Mouse (Mus musculus): ENCODE results near the gene Ankrd39. TPM values are rescaled to one million over a fixed set of nuclear protein-coding genes. Genes with fewer than 3 reads are reported as not detected.

The Ankrd39 gene
- polyA plus RNA-seq, 1 experiment: 5.0 TPM

GRCm38 (mm10) chr1:36535477-36536396 lies 11.5 kb downstream of the Ankrd39 start:
- H3K4me3 ChIP-seq (ENCODE audit: insufficient read depth, low read depth, low read length): no peak overlapping the region
- H3K4me1 ChIP-seq (ENCODE audit: control insufficient read depth, insufficient read depth, insufficient read length, low read length): peaks cover 19% of the 10 kb centered on the region
- H3K27ac ChIP-seq (replicated peaks; ENCODE audit: low read depth, low read length): peak overlapping the region; percentile 94

GRCm38 (mm10) chr1:36534595-36535058 lies 12.6 kb downstream of the Ankrd39 start:
- Histone ChIP-seq H3K27ac (replicated peaks; ENCODE audit: low read depth, low read length) (peak overlapping the region; percentile 91), H3K4me1 (ENCODE audit: control insufficient read depth, insufficient read depth, insufficient read length, low read length) (peaks cover 19% of the 10 kb centered on the region), H3K4me3 (ENCODE audit: insufficient read depth, low read depth, low read length) (no peak overlapping the region; the same call in 1 of the 2 replicates)

GRCm38 (mm10) chr1:36533546-36533945 lies 13.7 kb downstream of the Ankrd39 start:
- peak overlapping the region; percentile 91 for H3K27ac ChIP-seq (replicated peaks; ENCODE audit: low read depth, low read length)
- H3K4me3 ChIP-seq (ENCODE audit: insufficient read depth, low read depth, low read length): 0 out of 2 replicates have a peak overlapping the region, but pooled peaks have one; percentile 9
- peaks cover 16% of the 10 kb centered on the region for H3K4me1 ChIP-seq (ENCODE audit: control insufficient read depth, insufficient read depth, insufficient read length, low read length)

- Histone ChIP-seq H3K4me1 (ENCODE audit: control insufficient read depth, insufficient read depth, insufficient read length, low read length) (peaks cover 15% of the 10 kb centered on the region), H3K27ac (replicated peaks; ENCODE audit: low read depth, low read length) (peak overlapping the region; percentile 41), H3K4me3 (ENCODE audit: insufficient read depth, low read depth, low read length) (no peak overlapping the region)
Measured at GRCm38 (mm10) chr1:36531461-36531860, 15.8 kb downstream of the Ankrd39 start.

- H3K27ac ChIP-seq (replicated peaks; ENCODE audit: low read depth, low read length): peak overlapping the region; percentile 41
- H3K4me1 ChIP-seq (ENCODE audit: control insufficient read depth, insufficient read depth, insufficient read length, low read length): peaks cover 15% of the 10 kb centered on the region
- H3K4me3 ChIP-seq (ENCODE audit: insufficient read depth, low read depth, low read length): no peak overlapping the region
Measured at GRCm38 (mm10) chr1:36530962-36531361, 16.3 kb downstream of the Ankrd39 start.

GRCm38 (mm10) chr1:36530485-36530884 lies 16.8 kb downstream of the Ankrd39 start:
- Histone ChIP-seq H3K4me3 (ENCODE audit: insufficient read depth, low read depth, low read length) (no peak overlapping the region), H3K27ac (replicated peaks; ENCODE audit: low read depth, low read length) (no peak overlapping the region; the same call in 1 of the 2 replicates), H3K4me1 (ENCODE audit: control insufficient read depth, insufficient read depth, insufficient read length, low read length) (peaks cover 11% of the 10 kb centered on the region; the same call in 1 of the 2 replicates)

- Histone ChIP-seq H3K4me1 (ENCODE audit: control insufficient read depth, insufficient read depth, insufficient read length, low read length) (peaks cover 5% of the 10 kb centered on the region; the same call in 1 of the 2 replicates), H3K4me3 (ENCODE audit: insufficient read depth, low read depth, low read length) (no peak overlapping the region), H3K27ac (replicated peaks; ENCODE audit: low read depth, low read length) (no peak overlapping the region)
Measured at GRCm38 (mm10) chr1:36529875-36530274, 17.4 kb downstream of the Ankrd39 start.

- no peak overlapping the region for H3K4me3 ChIP-seq (ENCODE audit: insufficient read depth, low read depth, low read length)
- H3K4me1 ChIP-seq (ENCODE audit: control insufficient read depth, insufficient read depth, insufficient read length, low read length): 0 out of 2 replicates have a peak, but pooled peaks cover 3% of the 10 kb centered on the region
- no peak overlapping the region for H3K27ac ChIP-seq (replicated peaks; ENCODE audit: low read depth, low read length)
Measured at GRCm38 (mm10) chr1:36529274-36529673, 18.0 kb downstream of the Ankrd39 start.

- Histone ChIP-seq H3K27ac (replicated peaks; ENCODE audit: low read depth, low read length) (peak overlapping the region; percentile 45; the same call in 1 of the 2 replicates), H3K4me3 (ENCODE audit: insufficient read depth, low read depth, low read length) (no peak overlapping the region), H3K4me1 (ENCODE audit: control insufficient read depth, insufficient read depth, insufficient read length, low read length) (no peaks in the 10 kb centered on the region)
Measured at GRCm38 (mm10) chr1:36528351-36528750, 18.9 kb downstream of the Ankrd39 start.

GRCm38 (mm10) chr1:36526903-36527302 lies 20.3 kb downstream of the Ankrd39 start:
- Histone ChIP-seq H3K4me3 (ENCODE audit: insufficient read depth, low read depth, low read length) (no peak overlapping the region), H3K27ac (replicated peaks; ENCODE audit: low read depth, low read length) (no peak overlapping the region), H3K4me1 (ENCODE audit: control insufficient read depth, insufficient read depth, insufficient read length, low read length) (no peaks in the 10 kb centered on the region)

GRCm38 (mm10) chr1:36525774-36526173 lies 21.5 kb downstream of the Ankrd39 start:
- Histone ChIP-seq H3K4me1 (ENCODE audit: control insufficient read depth, insufficient read depth, insufficient read length, low read length) (no peaks in the 10 kb centered on the region), H3K4me3 (ENCODE audit: insufficient read depth, low read depth, low read length) (no peak overlapping the region), H3K27ac (replicated peaks; ENCODE audit: low read depth, low read length) (no peak overlapping the region)

GRCm38 (mm10) chr1:36524058-36524457 lies 23.2 kb downstream of the Ankrd39 start:
- H3K27ac ChIP-seq (replicated peaks; ENCODE audit: low read depth, low read length): no peak overlapping the region
- H3K4me1 ChIP-seq (ENCODE audit: control insufficient read depth, insufficient read depth, insufficient read length, low read length): no peaks in the 10 kb centered on the region
- H3K4me3 ChIP-seq (ENCODE audit: insufficient read depth, low read depth, low read length): no peak overlapping the region

- no peak overlapping the region for H3K27ac ChIP-seq (replicated peaks; ENCODE audit: low read depth, low read length)
- H3K4me1 ChIP-seq (ENCODE audit: control insufficient read depth, insufficient read depth, insufficient read length, low read length): no peaks in the 10 kb centered on the region
- no peak overlapping the region for H3K4me3 ChIP-seq (ENCODE audit: insufficient read depth, low read depth, low read length)
Measured at GRCm38 (mm10) chr1:36523332-36524013, 23.8 kb downstream of the Ankrd39 start.

- no peak overlapping the region for H3K27ac ChIP-seq (replicated peaks; ENCODE audit: low read depth, low read length)
- H3K4me1 ChIP-seq (ENCODE audit: control insufficient read depth, insufficient read depth, insufficient read length, low read length): no peaks in the 10 kb centered on the region
- H3K4me3 ChIP-seq (ENCODE audit: insufficient read depth, low read depth, low read length): no peak overlapping the region
Measured at GRCm38 (mm10) chr1:36522210-36522609, 25.0 kb downstream of the Ankrd39 start.

- H3K4me3 ChIP-seq (ENCODE audit: insufficient read depth, low read depth, low read length): no peak overlapping the region
- no peak overlapping the region for H3K27ac ChIP-seq (replicated peaks; ENCODE audit: low read depth, low read length)
- 0 out of 2 replicates have a peak, but pooled peaks cover 5% of the 10 kb centered on the region for H3K4me1 ChIP-seq (ENCODE audit: control insufficient read depth, insufficient read depth, insufficient read length, low read length)
Measured at GRCm38 (mm10) chr1:36519626-36520025, 27.6 kb downstream of the Ankrd39 start.
